Mouse (Mus musculus): ENCODE measurements around the gene Lrrc28. TPM values are rescaled to one million over a fixed set of nuclear protein-coding genes. Genes with fewer than 3 reads are reported as not detected.
"Not testable (repeated sequence)": the region's sequence is repeated elsewhere in the genome, so short reads cannot be mapped to it uniquely, and the experiment has no call there.

Lrrc28 gene
- total RNA-seq, 4 experiments from 2014 or later = 30.1 to 41.4 (median 32.4) TPM

DNA sequence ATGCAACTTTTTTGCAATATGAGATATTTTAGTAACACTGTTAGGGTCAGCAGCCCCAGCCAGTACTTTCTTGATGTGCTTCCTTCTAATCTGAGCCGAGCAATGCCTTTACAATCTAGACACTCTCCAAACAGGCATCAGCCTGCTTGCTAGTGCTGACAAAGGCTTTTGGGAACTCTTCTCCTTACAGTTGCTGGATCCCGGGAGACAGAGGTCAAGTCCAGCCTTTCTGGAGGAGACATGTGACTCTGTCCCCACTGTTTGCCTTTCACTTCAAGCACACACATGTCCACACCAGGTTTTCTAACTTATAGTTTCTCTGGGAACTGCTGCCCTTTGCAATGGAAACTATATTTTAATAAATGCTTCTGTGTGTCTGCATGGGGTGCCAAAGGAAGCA, 114.1 kb downstream of the Lrrc28 start:
- DNase-seq (ENCODE audit: low spot score in 2 of 2) = no peak

DNA sequence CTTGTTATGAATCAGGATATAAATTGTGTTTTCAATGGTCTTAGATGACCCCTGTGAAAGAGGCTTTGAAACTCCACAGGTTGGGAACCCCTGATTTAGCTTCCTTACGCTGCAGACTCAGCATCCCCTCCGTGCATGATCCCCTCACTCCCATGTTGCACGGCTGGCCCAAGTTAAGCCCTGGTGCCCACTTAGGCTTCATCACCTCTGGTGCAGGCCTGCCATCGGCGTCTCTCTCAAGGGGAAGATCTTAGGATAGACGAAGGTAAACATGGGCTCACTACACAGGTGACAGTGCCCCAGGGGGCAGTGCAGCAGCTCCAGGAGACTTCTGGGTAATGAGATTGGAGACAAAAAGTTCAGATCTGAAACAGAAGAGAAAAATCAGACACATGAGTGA, 115.7 kb downstream of the Lrrc28 start:
- no peak for DNase-seq (ENCODE audit: low spot score in 2 of 2)

DNA sequence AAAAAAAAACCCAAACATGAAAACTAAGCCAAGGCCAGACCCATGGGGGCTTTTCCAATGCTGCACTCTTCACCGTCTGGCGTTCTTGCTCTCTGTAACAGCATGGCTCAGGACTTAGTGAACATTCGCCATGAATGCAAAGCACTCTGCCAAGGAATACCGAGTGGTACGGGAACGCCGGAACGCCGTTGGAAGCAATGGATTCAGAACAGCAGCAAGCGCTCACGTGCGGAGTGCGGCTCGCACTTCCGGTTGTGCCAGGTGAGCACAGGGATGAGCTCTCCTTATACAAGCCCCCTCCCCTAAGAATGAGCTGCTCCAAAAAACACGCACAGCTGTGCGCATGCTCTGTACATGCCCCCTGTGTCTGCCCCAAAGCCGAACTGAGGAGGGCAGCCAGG, 116.2 kb downstream of the Lrrc28 start:
- no peak for DNase-seq (ENCODE audit: low spot score in 2 of 2)

DNA sequence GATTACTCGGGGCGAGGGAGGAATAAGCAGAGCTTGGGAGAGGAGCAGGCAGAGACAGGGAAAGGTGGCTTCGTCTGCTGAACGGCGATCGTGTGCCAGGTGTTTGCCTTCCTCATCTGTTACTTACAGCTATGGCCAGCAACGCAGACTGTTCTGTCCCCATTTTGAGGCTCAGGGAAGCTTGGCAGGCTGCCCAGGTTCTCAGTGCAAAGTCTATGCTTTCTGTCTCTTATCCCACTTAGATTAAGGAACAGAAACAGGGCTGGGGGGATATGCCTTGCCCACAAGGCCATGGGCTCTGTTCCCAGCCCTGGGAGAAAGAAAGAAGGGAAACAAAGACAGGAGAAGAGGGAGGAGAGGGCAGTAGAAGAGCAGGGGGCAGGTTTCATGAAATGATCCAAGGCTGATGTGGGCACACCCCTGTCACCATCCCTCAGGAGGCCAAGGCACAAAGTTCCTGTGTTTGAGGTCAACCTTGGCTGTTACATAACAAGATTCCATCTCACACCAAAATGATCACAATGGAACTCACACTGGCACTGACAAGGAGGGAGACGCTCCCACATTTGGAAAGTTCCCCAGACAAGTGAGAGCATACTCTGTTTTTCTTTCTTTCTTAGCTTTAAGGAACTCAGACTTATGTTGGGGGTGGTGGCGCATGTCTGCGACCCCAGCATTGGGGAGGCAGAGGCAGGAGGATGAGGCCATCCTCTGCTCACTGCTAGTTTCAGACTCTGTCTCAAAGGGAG, 116.8 kb downstream of the Lrrc28 start:
- DNase-seq (ENCODE audit: low spot score in 2 of 2) = peak; percentile 29 to 70

DNA sequence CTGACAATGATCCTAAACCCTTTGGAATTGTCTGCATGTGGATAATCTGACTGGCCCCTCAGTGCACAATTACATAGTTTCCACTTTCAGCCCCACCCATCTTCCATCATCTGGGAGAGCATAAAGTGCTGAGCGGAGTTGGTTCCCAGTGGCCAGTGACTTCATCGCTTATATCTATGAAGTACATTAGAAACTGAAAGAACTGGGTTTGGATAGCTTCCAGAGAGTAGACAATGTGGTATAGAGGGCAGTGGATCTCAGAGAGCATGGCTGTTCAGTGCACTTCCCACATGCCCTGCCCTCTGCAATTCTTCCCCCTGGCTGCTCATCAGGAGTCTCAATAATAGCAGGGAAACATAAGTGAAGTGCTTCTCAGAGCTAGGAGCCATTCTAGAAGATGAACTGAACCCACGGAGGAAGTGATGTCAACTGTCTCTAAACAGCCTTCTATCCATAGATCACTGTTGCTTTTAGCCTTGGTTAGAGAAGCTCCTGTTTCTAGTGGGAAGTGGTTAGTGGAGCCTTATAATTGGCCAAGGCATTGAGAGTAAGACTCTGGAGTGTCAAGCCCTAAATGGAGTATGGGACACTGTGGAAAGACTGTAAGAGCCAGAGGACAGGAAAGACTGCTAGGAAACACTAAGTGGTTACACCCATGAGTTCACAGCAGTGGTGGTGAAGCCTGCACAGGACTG, 119.0 kb downstream of the Lrrc28 start:
- DNase-seq (ENCODE audit: low spot score in 2 of 2) = no peak

DNA sequence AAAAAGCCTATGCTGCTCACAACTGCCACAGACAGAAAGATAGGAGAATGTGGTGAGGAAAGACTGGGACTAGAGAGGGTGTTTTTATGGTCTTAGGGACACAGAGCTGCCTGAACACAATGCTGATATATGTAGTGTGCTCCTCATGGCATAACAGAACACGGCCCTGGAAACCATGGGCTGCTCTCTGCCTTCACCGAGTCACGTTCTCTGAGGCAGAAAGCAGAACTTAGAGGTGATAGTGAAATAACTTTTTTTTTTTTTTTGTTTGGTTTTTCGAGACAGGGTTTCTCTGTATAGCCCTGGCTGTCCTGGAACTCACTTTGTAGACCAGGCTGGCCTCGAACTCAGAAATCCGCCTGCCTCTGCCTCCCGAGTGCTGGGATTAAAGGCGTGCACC, 121.0 kb downstream of the Lrrc28 start:
- DNase-seq (ENCODE audit: low spot score in 2 of 2) = not testable (repeated sequence)

DNA sequence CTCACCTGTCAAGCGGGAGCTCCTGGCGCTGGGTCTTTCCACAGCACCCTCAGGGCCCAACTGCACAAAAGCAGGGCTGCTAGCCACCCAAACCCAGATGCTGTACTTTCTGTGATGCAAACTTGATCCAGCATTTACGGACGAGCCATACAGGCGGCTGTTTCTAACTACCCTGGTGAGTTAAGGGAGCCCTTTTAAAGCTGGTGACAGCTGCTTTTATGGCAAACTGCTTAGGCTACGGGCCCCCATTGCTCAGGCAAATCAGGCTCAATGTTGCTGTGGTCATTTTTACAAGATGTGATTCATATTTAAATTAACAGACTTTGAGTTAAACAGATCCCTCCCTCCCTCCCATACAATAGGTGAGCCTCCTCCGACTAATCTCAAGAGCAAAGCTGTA, 121.7 kb downstream of the Lrrc28 start:
- no peak for DNase-seq (ENCODE audit: low spot score in 2 of 2)

DNA sequence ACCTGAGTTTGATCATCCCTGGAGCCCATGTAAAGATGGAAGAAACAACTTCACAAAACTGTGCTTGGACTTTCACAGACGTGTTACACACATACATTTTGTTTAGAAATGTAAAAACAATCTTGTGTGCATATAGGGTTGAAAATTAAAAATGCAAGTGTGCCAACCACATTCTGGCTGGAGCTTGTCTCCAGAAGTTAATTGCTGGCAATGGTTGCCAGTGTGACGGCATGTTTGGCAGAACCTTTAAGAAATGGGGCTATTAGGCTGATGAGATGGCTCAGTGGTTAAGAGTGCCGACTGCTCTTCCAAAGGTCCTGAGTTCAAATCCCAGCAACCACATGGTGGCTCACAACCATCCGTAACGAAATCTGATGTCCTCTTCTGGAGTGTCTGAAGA, 123.3 kb downstream of the Lrrc28 start:
- DNase-seq (ENCODE audit: low spot score in 2 of 2) = not testable (repeated sequence)

DNA sequence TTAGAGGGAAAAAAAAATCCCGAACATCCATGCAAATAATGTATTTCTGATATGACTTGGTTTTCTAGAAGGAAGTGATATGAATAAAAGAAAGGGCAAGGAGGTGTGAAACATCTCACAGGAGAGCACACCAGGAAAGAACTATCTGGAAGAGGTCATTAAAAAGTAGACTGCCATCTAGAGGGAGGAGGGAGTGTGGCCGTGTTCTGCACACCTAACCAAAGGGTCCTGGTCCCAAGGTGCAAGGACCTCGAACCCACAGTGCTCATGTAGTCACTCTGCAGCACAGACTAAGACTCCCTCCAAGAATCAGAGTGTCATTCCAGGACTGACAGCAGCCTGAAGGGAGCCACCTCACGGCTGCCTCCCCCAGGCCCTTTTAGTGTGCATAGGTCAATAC, 124.1 kb downstream of the Lrrc28 start:
- no peak for DNase-seq (ENCODE audit: low spot score in 2 of 2)

DNA sequence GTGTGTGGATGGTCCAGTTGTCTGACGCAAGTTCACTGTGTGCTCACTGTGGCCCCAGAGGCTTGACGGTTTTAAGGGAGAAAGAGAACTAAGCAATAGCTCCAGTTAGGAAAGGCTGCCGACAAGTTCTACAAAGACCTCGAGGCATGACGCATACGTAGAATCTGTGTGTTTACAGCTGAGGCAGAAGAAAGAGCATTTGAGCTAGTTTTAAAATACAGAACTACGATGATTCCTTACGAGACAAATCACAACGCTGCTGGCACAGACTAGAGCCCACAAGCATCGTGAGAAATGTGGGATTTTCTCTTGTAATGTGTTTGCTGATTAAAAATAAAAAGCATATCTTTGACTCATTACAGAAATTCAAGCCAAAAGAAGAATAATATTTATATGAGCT, 125.1 kb downstream of the Lrrc28 start:
- DNase-seq (ENCODE audit: low spot score in 2 of 2) = no peak

DNA sequence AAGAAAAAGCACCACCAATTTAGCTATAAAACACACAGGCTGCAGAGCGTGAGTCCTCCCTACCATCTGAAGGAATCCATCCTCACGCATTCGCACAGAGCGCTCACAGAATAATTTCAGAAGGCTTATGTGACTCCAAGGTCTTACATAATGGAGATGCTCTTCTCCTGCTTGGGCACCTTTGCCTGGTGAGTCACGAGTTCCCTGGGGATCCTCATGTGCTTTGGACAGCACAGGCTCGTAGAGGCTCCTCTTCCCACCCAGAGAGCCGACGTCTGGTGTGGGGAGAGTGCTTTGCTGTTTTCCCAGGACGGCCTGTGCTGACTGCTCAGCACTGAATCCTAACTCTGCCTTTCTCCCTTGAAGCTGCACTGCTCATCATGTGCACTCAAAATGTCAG, 129.4 kb downstream of the Lrrc28 start:
- no peak for DNase-seq (ENCODE audit: low spot score in 2 of 2)

DNA sequence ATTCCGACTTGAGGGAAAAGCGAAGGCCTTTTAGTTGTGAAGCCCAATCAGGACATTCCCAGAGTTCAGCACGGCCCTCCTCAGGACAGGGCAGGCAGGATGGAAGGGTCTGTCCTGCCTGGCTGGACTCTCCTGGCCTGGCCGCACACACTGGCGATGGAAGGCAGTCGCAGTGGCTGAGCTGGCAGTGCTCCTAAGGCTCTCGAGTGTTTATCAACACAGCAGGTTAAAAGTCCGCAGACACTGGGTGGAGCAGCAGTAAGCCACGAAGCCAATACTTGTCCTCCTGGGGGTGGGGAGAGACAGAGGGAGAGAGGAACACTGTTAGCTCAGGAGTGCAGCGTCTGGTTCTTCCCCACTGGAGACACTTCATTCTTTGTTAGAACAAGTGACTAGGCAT, 130.2 kb downstream of the Lrrc28 start:
- no peak for DNase-seq (ENCODE audit: low spot score in 2 of 2)

DNA sequence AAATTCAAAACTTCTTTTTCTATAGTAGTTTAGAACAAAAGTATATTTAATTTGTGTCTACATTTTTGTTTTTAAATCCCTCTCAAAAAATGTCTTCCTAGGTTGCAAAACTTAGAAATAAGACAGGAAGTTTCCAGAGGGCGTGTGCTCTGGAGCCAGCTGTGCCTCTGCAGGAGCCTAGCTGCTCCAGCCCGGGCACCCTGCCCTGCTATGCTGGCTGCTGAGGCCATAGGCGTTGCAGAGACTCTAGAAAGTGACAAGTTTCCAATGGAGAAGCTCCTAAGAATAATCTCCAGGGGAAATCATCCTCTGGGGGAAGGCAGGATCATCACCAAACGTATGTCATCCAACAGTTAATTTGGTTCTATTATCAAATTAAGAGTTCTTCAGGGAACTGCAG, 130.7 kb downstream of the Lrrc28 start:
- DNase-seq (ENCODE audit: low spot score in 2 of 2) = no peak

DNA sequence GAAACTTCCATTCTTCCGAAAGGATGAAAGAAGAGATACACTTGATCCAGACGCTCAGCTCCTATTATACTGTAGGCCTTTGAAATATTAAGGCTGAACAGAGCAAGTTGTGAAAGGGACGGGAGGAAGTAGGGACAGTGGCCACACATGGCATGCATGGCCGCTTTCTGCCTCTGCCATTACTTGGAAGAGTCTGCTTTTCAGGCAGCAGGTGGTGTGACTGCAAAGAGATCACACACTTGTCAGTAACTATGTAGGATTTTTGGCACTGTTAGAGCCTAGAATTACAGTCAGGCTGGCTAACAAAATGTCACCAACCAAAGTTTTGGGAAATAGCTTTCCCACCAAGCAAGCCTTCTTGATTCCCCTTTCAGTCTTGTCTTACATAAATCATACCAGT, 131.4 kb downstream of the Lrrc28 start:
- no peak for DNase-seq (ENCODE audit: low spot score in 2 of 2)

DNA sequence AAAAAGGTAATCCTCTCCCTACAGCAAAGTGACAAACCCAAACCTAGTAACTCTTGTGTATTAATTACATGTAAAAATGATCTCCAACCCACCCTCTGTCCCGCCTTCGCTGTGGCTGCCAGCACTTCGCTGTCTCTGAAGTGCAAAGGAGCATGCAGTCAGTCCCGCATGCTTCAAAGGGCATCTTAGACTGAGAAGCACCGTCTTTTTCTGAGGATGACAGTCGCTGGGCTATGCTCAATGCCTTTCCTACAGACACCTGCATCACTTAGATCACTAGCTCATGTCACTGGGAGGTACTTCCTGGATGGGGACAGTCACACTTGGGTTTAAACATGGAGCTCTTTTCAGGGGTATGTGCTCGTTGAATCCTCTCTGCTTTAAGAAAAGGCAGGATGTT, 133.5 kb downstream of the Lrrc28 start:
- no peak for DNase-seq (ENCODE audit: low spot score in 2 of 2)

DNA sequence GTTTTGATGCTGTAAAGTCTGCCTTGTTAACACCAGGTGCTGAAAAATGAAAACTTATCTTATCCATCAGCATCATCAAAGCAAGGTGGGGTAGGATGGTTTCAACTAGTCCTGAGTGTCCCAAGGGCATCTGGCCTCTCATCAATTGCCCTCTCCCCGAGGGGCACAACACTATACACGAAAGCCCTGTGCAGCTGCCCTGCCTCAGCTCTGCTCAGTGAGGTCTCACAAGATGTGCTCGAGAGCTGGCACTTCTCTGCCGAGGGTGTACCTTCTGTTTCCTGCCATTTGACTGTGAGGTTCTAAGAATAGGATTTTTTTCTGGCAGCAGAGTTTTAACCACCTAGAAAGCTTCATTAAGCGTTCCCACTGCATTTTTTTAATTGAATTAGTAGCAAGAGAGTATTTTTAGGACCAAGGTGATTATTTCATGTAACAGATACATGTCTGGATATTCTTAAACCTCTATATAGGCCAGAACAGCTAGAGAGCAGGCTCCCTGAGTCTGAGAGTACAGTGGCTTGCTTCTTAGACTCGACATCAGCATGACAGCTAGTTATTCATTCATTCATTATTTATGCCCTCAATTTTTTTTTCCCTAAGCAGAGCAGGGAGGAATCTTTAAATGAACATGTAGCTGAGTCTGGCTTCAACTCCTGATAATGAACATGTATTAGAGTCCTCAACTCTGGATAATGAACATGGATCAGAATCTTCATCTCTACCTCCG, 141.6 kb downstream of the Lrrc28 start:
- no peak for DNase-seq (ENCODE audit: low spot score in 2 of 2)

DNA sequence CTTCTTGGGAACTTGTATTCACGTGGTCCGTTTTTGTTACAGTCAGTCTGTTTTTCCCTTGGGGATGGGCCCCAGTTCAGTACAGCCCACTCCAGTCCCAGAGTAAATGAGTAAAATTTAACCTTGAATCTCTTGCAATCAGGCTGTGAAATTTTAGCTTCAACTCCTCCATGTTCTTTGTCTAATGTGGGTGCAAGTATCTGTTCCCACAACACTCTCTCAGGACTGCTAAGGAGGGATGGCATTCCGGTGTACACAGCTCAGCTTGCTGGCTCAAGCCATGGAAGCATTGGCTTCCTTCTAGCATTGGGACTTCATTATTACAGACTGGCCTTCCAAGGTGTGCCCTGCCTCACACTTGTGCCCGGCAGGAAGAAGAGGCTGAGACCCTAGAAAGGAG, 142.4 kb downstream of the Lrrc28 start:
- no peak for DNase-seq (ENCODE audit: low spot score in 2 of 2)

DNA sequence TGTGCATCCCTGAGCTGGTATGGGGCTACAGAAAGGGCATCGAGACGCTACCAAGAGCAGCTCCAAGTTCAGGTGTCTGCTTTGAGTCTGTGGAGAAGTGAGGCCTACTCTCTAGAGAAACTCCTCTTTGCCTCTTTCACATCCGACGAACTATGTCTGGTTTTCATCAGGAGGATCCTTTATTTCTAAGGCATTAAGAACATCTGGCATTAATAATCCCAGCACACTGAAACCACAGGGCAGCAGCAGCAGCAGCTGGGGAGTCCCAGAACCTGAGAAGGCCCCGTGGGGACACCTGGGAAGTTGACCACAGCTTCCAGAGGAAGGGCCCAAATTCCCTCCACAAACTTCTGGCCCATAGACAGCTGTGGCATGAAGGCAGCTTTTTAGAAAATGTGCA, 144.2 kb downstream of the Lrrc28 start:
- DNase-seq (ENCODE audit: low spot score in 2 of 2) = no peak

DNA sequence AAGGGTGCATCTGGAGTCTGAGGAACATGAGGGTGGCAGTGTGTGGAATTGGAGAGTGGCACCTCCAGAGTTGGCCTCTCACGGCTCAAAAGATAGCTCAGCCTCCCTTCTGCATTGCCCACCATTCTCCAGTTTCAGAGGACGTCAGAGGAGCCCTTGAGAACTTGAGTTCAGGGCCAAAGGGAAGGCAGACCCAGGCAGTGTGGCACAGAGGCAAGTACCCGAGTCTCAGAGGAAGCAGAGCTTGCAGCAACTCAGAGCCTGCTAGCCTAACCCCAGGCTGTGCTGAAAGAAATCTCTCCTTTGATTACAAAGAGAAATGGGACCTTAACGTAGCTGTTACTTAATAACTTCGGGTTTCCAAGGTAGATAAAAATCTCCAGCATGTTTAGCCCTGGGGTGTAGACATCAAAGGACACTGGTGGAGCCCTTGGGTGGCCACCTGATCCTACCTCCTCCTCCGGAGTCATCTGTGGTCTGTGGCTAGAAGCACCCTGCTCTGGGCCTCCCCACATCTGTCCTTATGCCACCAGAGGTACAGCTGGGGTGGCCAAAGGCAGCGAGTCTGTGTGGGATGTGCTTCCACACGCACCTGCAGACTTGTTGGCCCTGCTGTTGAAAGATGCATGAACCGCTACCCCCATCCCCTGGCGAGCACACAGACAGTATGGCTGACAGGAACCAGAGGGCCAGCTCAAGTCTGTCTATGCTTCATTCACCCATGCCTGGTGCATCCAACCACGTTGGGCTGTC, 144.8 kb downstream of the Lrrc28 start:
- no peak for DNase-seq (ENCODE audit: low spot score in 2 of 2)

DNA sequence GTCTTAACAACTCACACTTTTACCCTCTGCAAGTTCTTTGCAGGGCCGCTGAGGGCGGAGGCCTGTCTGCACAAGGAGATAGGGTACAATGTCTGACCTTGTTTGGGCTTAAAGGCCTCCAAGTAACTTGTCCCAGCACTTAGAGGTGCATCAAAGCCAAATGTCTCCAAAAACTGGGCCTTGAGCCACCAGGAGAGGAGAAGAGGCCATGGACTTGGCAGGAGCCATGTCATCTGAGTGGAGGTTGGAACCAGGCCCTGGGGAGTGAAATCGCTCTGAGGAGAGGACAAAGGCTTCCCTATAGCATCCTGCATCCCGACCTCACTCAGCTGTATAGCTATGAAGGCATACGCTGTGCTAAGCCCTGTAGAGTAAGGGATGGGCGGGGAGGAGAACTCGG, 145.6 kb downstream of the Lrrc28 start:
- no peak for DNase-seq (ENCODE audit: low spot score in 2 of 2)

DNA sequence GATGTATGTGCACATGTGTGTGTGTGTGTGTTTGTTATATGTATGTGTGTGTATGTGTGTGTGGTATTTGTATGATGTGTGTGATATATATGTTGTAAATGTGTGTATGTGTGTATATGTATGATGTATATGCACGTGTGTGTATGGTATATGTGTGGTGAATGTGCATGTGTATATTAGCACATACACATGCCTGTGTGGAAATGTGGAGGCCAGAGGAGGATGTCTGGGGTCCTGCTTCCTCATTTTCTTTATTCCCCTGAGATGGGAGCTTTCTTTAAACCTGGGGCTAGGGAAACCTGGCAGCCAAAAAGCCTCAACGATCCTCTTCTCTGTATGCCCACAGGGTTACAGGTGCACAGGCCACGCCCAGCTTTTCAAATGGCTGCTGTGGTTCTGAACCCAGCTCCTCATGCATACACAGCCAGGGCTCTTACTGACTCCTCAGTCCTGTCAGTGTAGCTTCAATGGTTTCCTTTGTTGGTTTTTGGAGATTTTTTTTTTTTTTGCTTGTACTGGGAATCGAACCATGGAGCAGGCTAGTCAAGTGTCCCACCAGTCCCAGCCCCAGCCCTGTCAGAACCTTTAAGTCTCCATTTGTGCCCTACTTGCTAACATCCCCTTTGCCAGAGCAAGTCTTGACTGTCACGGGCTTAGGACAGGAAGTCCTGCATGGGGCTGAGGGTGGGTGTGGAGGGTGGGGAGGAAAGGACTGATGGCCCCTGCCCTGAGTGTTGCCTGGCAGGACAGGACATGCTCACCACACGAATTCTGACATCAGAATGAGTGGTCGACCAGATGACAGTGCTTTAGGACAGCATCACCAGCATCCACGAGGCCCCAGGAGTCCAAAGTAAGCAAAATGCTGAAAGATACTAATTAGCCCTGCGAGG, 151.0 kb downstream of the Lrrc28 start:
- no peak for DNase-seq (ENCODE audit: low spot score in 2 of 2)
